Mouse (Mus musculus) ovary, postnatal 36 days (tissue): ENCODE measurements around the gene Rflnb.

Experiments used
- DNase-seq: peaks from one replicate; pipeline ENCODE4 v3.0.0; 2022; ENCODE audit warnings: low spot score, mixed read lengths

Gene Rflnb

GRCm38 (mm10) chr11:75990965-75991835 is 36.4 kb downstream of the Rflnb start:
- no peak for DNase-seq

- DNase-seq: no peak
These were observed 41.6 kb downstream of the Rflnb start for GRCm38 (mm10) chr11:75985948-75986347.

GRCm38 (mm10) chr11:75984581-75984980 is 43.0 kb downstream of the Rflnb start:
- no peak for DNase-seq

GRCm38 (mm10) chr11:75983194-75983593 is 44.4 kb downstream of the Rflnb start:
- no peak for DNase-seq

GRCm38 (mm10) chr11:75980413-75980812 is 47.2 kb downstream of the Rflnb start:
- no peak for DNase-seq

- DNase-seq: no peak
These were observed 49.5 kb downstream of the Rflnb start for GRCm38 (mm10) chr11:75978051-75978450.

- no peak for DNase-seq
These were observed 50.8 kb downstream of the Rflnb start for GRCm38 (mm10) chr11:75976748-75977147.

GRCm38 (mm10) chr11:75973988-75974387 is 53.6 kb downstream of the Rflnb start:
- DNase-seq: no peak

- DNase-seq: no peak
These were observed 54.5 kb downstream of the Rflnb start for GRCm38 (mm10) chr11:75972916-75973567.

GRCm38 (mm10) chr11:75972188-75972587 is 55.4 kb downstream of the Rflnb start:
- no peak for DNase-seq

GRCm38 (mm10) chr11:75970629-75971028 is 57.0 kb downstream of the Rflnb start:
- no peak for DNase-seq
